In the genomic region with DNA sequence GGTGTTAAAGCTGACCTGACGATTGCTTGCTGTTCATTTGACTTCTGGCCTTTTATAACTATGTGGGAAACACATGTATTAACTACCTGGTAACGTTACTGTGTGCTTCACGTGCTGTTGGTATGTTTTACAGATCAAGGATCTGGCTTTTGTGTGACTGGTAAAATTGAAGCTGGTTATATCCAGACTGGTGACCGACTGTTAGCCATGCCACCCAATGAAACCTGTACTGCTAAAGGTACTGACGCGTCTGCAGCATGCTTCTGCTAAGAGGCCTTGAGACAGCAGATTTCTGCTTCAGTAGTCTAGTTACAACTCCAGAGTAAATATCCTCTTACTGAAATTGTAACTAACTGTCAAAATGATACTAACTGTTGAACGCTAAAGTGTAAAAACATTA, we compare ENCODE assay signal across 38 mouse cellular contexts. TPM values are rescaled to one million over a fixed set of nuclear protein-coding genes. Genes with fewer than 3 reads are reported as not detected.
"Had no signal": no experiment of that assay in that cellular context is flagged by ENCODE, and none has a peak within 500 bp of the region (broad histone marks: within the 10 kb centered on the region; RNA-seq: fewer than 3 reads in every experiment).

No protein-coding gene starts in this region.

- H3K27me3 ChIP-seq: heart, embryonic 12.5 days; heart, embryonic 13.5 days; heart, embryonic 15.5 days; hindbrain, embryonic 12.5 days; hindbrain, embryonic 13.5 days; hindbrain, embryonic 15.5 days; intestine, embryonic 15.5 days; kidney, embryonic 15.5 days had no signal

- H3K4me1 ChIP-seq: heart, embryonic 10.5 days; heart, embryonic 12.5 days; heart, embryonic 13.5 days; heart, embryonic 15.5 days; hindbrain, embryonic 10.5 days; hindbrain, embryonic 12.5 days; hindbrain, embryonic 13.5 days; hindbrain, embryonic 15.5 days; intestine, embryonic 15.5 days; kidney, embryonic 15.5 days had no signal

- H3K4me2 ChIP-seq: heart, embryonic 12.5 days; heart, embryonic 13.5 days; heart, embryonic 15.5 days; hindbrain, embryonic 12.5 days; hindbrain, embryonic 13.5 days; hindbrain, embryonic 14.5 days; hindbrain, embryonic 15.5 days; intestine, embryonic 15.5 days; kidney, embryonic 15.5 days had no signal

- H3K9me3 ChIP-seq: heart, embryonic 10.5 days; heart, embryonic 12.5 days; heart, embryonic 13.5 days; heart, embryonic 15.5 days; hindbrain, embryonic 10.5 days; hindbrain, embryonic 12.5 days; hindbrain, embryonic 13.5 days; hindbrain, embryonic 15.5 days; intestine, embryonic 15.5 days; kidney, embryonic 15.5 days had no signal

- DNase-seq: heart, postnatal 10 days; heart, postnatal 14 days; heart, postnatal 36 days; heart, postnatal 4 days; kidney, adult 11 months; kidney, adult 18-20 months; kidney, adult 2 months; kidney, adult 8-10 months; kidney, adult 9 months; kidney, postnatal 10 days; kidney, postnatal 14 days; kidney, postnatal 25 days; kidney, postnatal 36 days; kidney, postnatal 4 days; layer of hippocampus, adult 9-11 months; layer of hippocampus, postnatal 36 days had no signal

- H3K4me3 ChIP-seq: heart, embryonic 10.5 days; heart, embryonic 12.5 days; heart, embryonic 13.5 days; heart, embryonic 15.5 days; hindbrain, embryonic 10.5 days; hindbrain, embryonic 12.5 days; hindbrain, embryonic 13.5 days; hindbrain, embryonic 15.5 days; intestine, embryonic 15.5 days; kidney, embryonic 15.5 days; layer of hippocampus, adult 2 months; left cerebral cortex, adult 2 months had no signal

- H3K27ac ChIP-seq: heart, embryonic 10.5 days; heart, embryonic 13.5 days; heart, embryonic 15.5 days; hindbrain, embryonic 10.5 days; hindbrain, embryonic 12.5 days; hindbrain, embryonic 13.5 days; hindbrain, embryonic 14.5 days; hindbrain, embryonic 15.5 days; hindbrain, postnatal 0 days; intestine, embryonic 15.5 days; kidney, embryonic 15.5 days; kidney, postnatal 0 days; layer of hippocampus, adult 2 months; left cerebral cortex, adult 2 months had no signal

- ATAC-seq: hindbrain, embryonic 16.5 days; hindbrain, postnatal 0 days; intestine, embryonic 15.5 days; intestine, embryonic 16.5 days; intestine, postnatal 0 days had no signal

- H3K9ac ChIP-seq: heart, embryonic 13.5 days; heart, embryonic 15.5 days; hindbrain, embryonic 12.5 days; hindbrain, embryonic 13.5 days; hindbrain, embryonic 14.5 days; hindbrain, embryonic 15.5 days; intestine, embryonic 15.5 days; kidney, embryonic 15.5 days had no signal

RNA-seq across cellular contexts. Expression of a gene that starts 22.6 kb away (rescaled TPM):
- polyA plus RNA-seq: heart, embryonic 13.5 days; heart, embryonic 14.5 days; heart, embryonic 15.5 days; heart, postnatal 0 days; hindbrain, embryonic 13.5 days; hindbrain, embryonic 14.5 days; hindbrain, embryonic 15.5 days; hindbrain, postnatal 0 days; intestine, embryonic 14.5 days; intestine, postnatal 0 days; large intestine, adult 2 months had no signal
